Mouse (Mus musculus) B cell, adult 2 months (primary cell): Measurements from ENCODE around the gene Mast4.

Experiments
- DNase-seq, 2 experiments: peaks; one replicate each; pipeline ENCODE4 v3.0.0; 2022

Gene Mast4

GRCm38 (mm10) chr13:102774786-102775201 is 559.5 kb downstream of the Mast4 start:
- DNase-seq, result no peak

- DNase-seq, result no peak
Observed at GRCm38 (mm10) chr13:102773169-102773568, 561.1 kb downstream of the Mast4 start.

- no peak for DNase-seq
Observed at GRCm38 (mm10) chr13:102770194-102770593, 564.1 kb downstream of the Mast4 start.

GRCm38 (mm10) chr13:102768512-102768911 is 565.8 kb downstream of the Mast4 start:
- no peak for DNase-seq

GRCm38 (mm10) chr13:102767110-102767509 is 567.2 kb downstream of the Mast4 start:
- DNase-seq, result no peak

GRCm38 (mm10) chr13:102765216-102765615 is 569.1 kb downstream of the Mast4 start:
- DNase-seq, result no peak

- no peak for DNase-seq
Observed at GRCm38 (mm10) chr13:102764218-102764617, 570.1 kb downstream of the Mast4 start.

GRCm38 (mm10) chr13:102762203-102762602 is 572.1 kb downstream of the Mast4 start:
- DNase-seq, result no peak

- no peak for DNase-seq
Observed at GRCm38 (mm10) chr13:102761410-102761809, 572.9 kb downstream of the Mast4 start.

GRCm38 (mm10) chr13:102758021-102758420 is 576.3 kb downstream of the Mast4 start:
- no peak for DNase-seq

GRCm38 (mm10) chr13:102756071-102756470 is 578.2 kb downstream of the Mast4 start:
- DNase-seq, result no peak

- DNase-seq, result no peak
Observed at GRCm38 (mm10) chr13:102755124-102755523, 579.2 kb downstream of the Mast4 start.

- no peak for DNase-seq
Observed at GRCm38 (mm10) chr13:102753714-102754556, 580.4 kb downstream of the Mast4 start.

- no peak for DNase-seq
Observed at GRCm38 (mm10) chr13:102749891-102750290, 584.4 kb downstream of the Mast4 start.

GRCm38 (mm10) chr13:102749194-102749593 is 585.1 kb downstream of the Mast4 start:
- no peak for DNase-seq

GRCm38 (mm10) chr13:102746803-102747561 is 587.3 kb downstream of the Mast4 start:
- DNase-seq, result no peak

- DNase-seq, result no peak
Observed at GRCm38 (mm10) chr13:102745626-102746342, 588.5 kb downstream of the Mast4 start.

GRCm38 (mm10) chr13:102745270-102745600 is 589.1 kb downstream of the Mast4 start:
- no peak for DNase-seq

- peak; percentile 70 to 73 for DNase-seq
Observed at GRCm38 (mm10) chr13:102744481-102745269, 589.6 kb downstream of the Mast4 start.

GRCm38 (mm10) chr13:102739720-102740535 is 594.4 kb downstream of the Mast4 start:
- DNase-seq, result no peak

GRCm38 (mm10) chr13:102737811-102738210 is 596.5 kb downstream of the Mast4 start:
- no peak for DNase-seq

- no peak for DNase-seq
Observed at GRCm38 (mm10) chr13:102733063-102733462, 601.2 kb downstream of the Mast4 start.
